Mouse (Mus musculus) CD4-positive, CD25-positive, alpha-beta regulatory T cell (primary cell): ENCODE data around the gene Cdh18. TPM values are rescaled to one million over a fixed set of nuclear protein-coding genes. Genes with fewer than 3 reads are reported as not detected.

Experiments
- polyA plus RNA-seq: library from polyadenylated mRNA; unstranded; fragments of 100-300 nt; shearing (Covaris generic); gene quantifications from one replicate; pipeline ENCODE4 v1.2.1, GENCODE M21; 2017

Gene Cdh18
- polyA plus RNA-seq: not detected

GRCm38 (mm10) chr15:22548711-22549271 lies at the start of gene Cdh18:
Gene Cdh18 (plus strand): TSS chr15:22549022.

